Mouse (Mus musculus) liver, postnatal 0 days (tissue): Measurements from ENCODE around the gene Mnd1.

ENCODE experiments used
- CTCF ChIP-seq: sonication (generic); IDR thresholded peaks from 2 replicates; pipeline ENCODE4 v1.5.1; 2016; ENCODE audit warnings: antibody characterized with exemption, low read depth
- EP300 ChIP-seq: IDR thresholded peaks from 2 replicates; pipeline ENCODE4 v1.6.1; 2016; ENCODE audit warnings: antibody characterized with exemption, low read depth, mild to moderate bottlenecking

GRCm38 (mm10) chr3:84157011-84157410 lies 1.4 kb upstream of the Mnd1 start:
- TF ChIP-seq CTCF (no peak), EP300 (no peak)
